Mouse (Mus musculus) stomach, embryonic 16.5 days (tissue): Measurements from ENCODE around the gene Idh2. TPM values are rescaled to one million over a fixed set of nuclear protein-coding genes. Genes with fewer than 3 reads are reported as not detected.

Experiments
- ATAC-seq: fragments of 200-750 bp; cut with Nextera tagmentation; 2 replicates; pipeline ENCODE4 v1.8.0; 2017; ENCODE audit warnings: moderate number of reproducible peaks, moderate TSS enrichment; ENCODE audit not compliant: insufficient read depth, low FRiP score
- H3K27ac ChIP-seq: fragments of 300-500 bp; sonication (generic); 2 replicates; pipeline ENCODE4 v1.5.1; 2014; ENCODE audit warnings: low read length
- H3K27me3 ChIP-seq: fragments of 300-500 bp; sonication (generic); 2 replicates; pipeline ENCODE4 v1.6.1; 2014; ENCODE audit warnings: low read length, control low read depth, mixed read lengths; ENCODE audit not compliant: control insufficient read depth, insufficient read depth
- H3K36me3 ChIP-seq: fragments of 300-500 bp; sonication (generic); 2 replicates; pipeline ENCODE4 v1.6.1; 2014; ENCODE audit warnings: low read length; ENCODE audit not compliant: control insufficient read depth, insufficient read depth
- H3K4me1 ChIP-seq: fragments of 300-500 bp; sonication (generic); 2 replicates; pipeline ENCODE4 v1.6.1; 2014; ENCODE audit warnings: low read length, control low read depth, mixed read lengths; ENCODE audit not compliant: control insufficient read depth, insufficient read depth
- H3K4me2 ChIP-seq: fragments of 300-500 bp; sonication (generic); 2 replicates; pipeline ENCODE4 v1.6.1; 2014; ENCODE audit warnings: low read depth, low read length, mixed read lengths
- H3K4me3 ChIP-seq: fragments of 300-500 bp; sonication (generic); replicated peaks from 2 replicates; pipeline ENCODE4 v1.5.1; 2014; ENCODE audit warnings: mild to moderate bottlenecking, low read length
- H3K9ac ChIP-seq: fragments of 300-500 bp; sonication (generic); 2 replicates; pipeline ENCODE4 v1.6.1; 2014; ENCODE audit warnings: low read length
- H3K9me3 ChIP-seq: fragments of 300-500 bp; sonication (generic); replicated peaks from 2 replicates; pipeline ENCODE4 v1.6.1; 2016; ENCODE audit warnings: low read length, control low read depth; ENCODE audit not compliant: control insufficient read depth
- WGBS: fragments of 180-500 bp; shearing (Covaris S2); extraction: QIAGEN DNeasy Blood & Tissue Kit; methylation state at CpG from one replicate; pipeline ENCODE4 v1.1.7; 2014; 5-methylcytosine and 5-hydroxymethylcytosine counted together
- polyA plus RNA-seq: library from polyadenylated mRNA; unstranded; fragments of >200 nt; fragmentation: Nextera tagmentation; extraction: Ambion mirVana; gene quantifications from 2 replicates; pipeline ENCODE4 v1.2.1, GENCODE M21; 2015

Gene Idh2
- polyA plus RNA-seq, 1 experiment from 2014 or later, result 606 TPM

- H3K27ac ChIP-seq, result no peak overlapping the region
- 86% methylated on average over 4 of the region's 4 CpGs for WGBS
- no peak overlapping the region for H3K4me2 ChIP-seq
- no peak overlapping the region for H3K4me3 ChIP-seq
- H3K9ac ChIP-seq, result no peak overlapping the region
- no peak for ATAC-seq
- no peaks in the 10 kb centered on the region for H3K9me3 ChIP-seq
- H3K4me1 ChIP-seq, result peaks cover 20% of the 10 kb centered on the region
- no peaks in the 10 kb centered on the region for H3K36me3 ChIP-seq
- H3K27me3 ChIP-seq, result no peaks in the 10 kb centered on the region
Observed at GRCm38 (mm10) chr7:80047041-80047440, 68.2 kb downstream of the Idh2 start.

Other genes starting within 250 kb of the Idh2 start
- 23.9 and 26.4 TPM in 2 replicates for gene Ap3s2, start 194.7 kb downstream of the Idh2 start, polyA plus RNA-seq
- 38.1 and 41.3 TPM in 2 replicates for gene Arpin, start 180.0 kb downstream of the Idh2 start, polyA plus RNA-seq
- gene Zfp710, start 90.6 kb downstream of the Idh2 start, polyA plus RNA-seq, result 14.3 and 16.7 TPM in 2 replicates
- gene Sema4b, start 71.4 kb upstream of the Idh2 start, polyA plus RNA-seq, result 19.7 and 23.7 TPM in 2 replicates
- 141 and 167 TPM in 2 replicates for gene Cib1, start 117.4 kb upstream of the Idh2 start, polyA plus RNA-seq
- gene Gdpgp1, start 117.5 kb upstream of the Idh2 start, polyA plus RNA-seq, result 4.0 and 4.7 TPM in 2 replicates
- 0.56 and 1.1 TPM in 2 replicates for gene Ttll13, start 131.0 kb upstream of the Idh2 start, polyA plus RNA-seq
- gene Ngrn, start 145.8 kb upstream of the Idh2 start, polyA plus RNA-seq, result 52.2 and 53.3 TPM in 2 replicates
- 12.5 and 13.2 TPM in 2 replicates for gene Vps33b, start 154.3 kb upstream of the Idh2 start, polyA plus RNA-seq
- gene Prc1, start 179.1 kb upstream of the Idh2 start, polyA plus RNA-seq, result 125 and 145 TPM in 2 replicates
- 9.4 and 11.7 TPM in 2 replicates for gene Rccd1, start 209.1 kb upstream of the Idh2 start, polyA plus RNA-seq
- gene Unc45a, start 225.6 kb upstream of the Idh2 start, polyA plus RNA-seq, result 44.5 and 48.1 TPM in 2 replicates
- 13.4 and 17.7 TPM in 2 replicates for gene Hddc3, start 227.7 kb upstream of the Idh2 start, polyA plus RNA-seq